Mouse (Mus musculus) CH12.LX (cell line): ENCODE data around the gene Fndc9. TPM values are rescaled to one million over a fixed set of nuclear protein-coding genes. Genes with fewer than 3 reads are reported as not detected.

Source experiments
- DNase-seq: peaks from one replicate; pipeline ENCODE4 v3.0.0-alpha.2; 2013; ENCODE audit errors: extremely low read depth
- H3K27ac ChIP-seq: 2 replicates; pipeline ENCODE4 v1.5.1; 2012; ENCODE audit warnings: low read depth, mild to moderate bottlenecking, control low read depth, moderate library complexity; ENCODE audit not compliant: insufficient read depth
- H3K27me3 ChIP-seq: replicated peaks from 2 replicates; pipeline ENCODE3; 2012; ENCODE audit warnings: inconsistent platforms
- H3K36me3 ChIP-seq, 2 experiments: replicated peaks in 1 of 2; 2 replicates each; pipeline versions ENCODE3 to v1.6.1; 2012; ENCODE audit warnings: inconsistent platforms in 1 of 2, low read length in 1 of 2, mild to moderate bottlenecking in 1 of 2, mixed read lengths in 1 of 2, moderate library complexity in 1 of 2; ENCODE audit not compliant: control insufficient read depth in 1 of 2, insufficient read depth in 1 of 2
- H3K4me1 ChIP-seq, 2 experiments: 2 replicates each; pipeline ENCODE4 v1.6.1; 2012; ENCODE audit warnings: inconsistent platforms in 1 of 2, moderate library complexity in 1 of 2; ENCODE audit not compliant: insufficient read depth in 2 of 2, control insufficient read depth in 1 of 2
- H3K4me2 ChIP-seq: 2 replicates; pipeline ENCODE4 v1.6.1; 2012; ENCODE audit warnings: low read depth, mild to moderate bottlenecking, control low read depth; ENCODE audit not compliant: poor library complexity, insufficient read depth, severe bottlenecking
- H3K4me3 ChIP-seq, 3 experiments: fragments of 150-350 bp in 1 of 3; sonication (generic) in 1 of 3; replicated peaks in 1 of 3; 2 replicates each; pipeline versions ENCODE3 to v1.5.1; 2011 to 2012; ENCODE audit warnings: low read depth in 2 of 3, low read length in 2 of 3, mild to moderate bottlenecking in 2 of 3, moderate library complexity in 2 of 3, control low read depth in 1 of 3, improper control_type of control experiment in 1 of 3, inconsistent platforms in 1 of 3, mixed read lengths in 1 of 3; ENCODE audit not compliant: poor library complexity in 1 of 3
- H3K79me2 ChIP-seq: replicated peaks from 2 replicates; pipeline ENCODE4 v1.6.1; 2012; ENCODE audit warnings: mild to moderate bottlenecking, moderate library complexity; ENCODE audit not compliant: control insufficient read depth, poor library complexity, insufficient read depth, severe bottlenecking; ENCODE audit errors: extremely low read depth
- H3K9ac ChIP-seq: 2 replicates; pipeline ENCODE4 v1.6.1; 2012; ENCODE audit warnings: low read depth, mild to moderate bottlenecking, control low read depth, moderate library complexity; ENCODE audit not compliant: insufficient read depth
- H3K9me3 ChIP-seq: replicated peaks from 2 replicates; pipeline ENCODE3; 2012; ENCODE audit warnings: low read length, inconsistent platforms, mixed read lengths
- BHLHE40 ChIP-seq: IDR thresholded peaks from 2 replicates; pipeline ENCODE4 v1.6.1; 2011; ENCODE audit warnings: mild to moderate bottlenecking, low read depth, low read length, improper control_type of control experiment
- CHD1 ChIP-seq: IDR thresholded peaks from 2 replicates; pipeline ENCODE4 v1.6.1; 2012; ENCODE audit warnings: low read depth, low read length, improper control_type of control experiment, inconsistent platforms
- CHD2 ChIP-seq: IDR thresholded peaks from 2 replicates; pipeline ENCODE4 v1.6.1; 2011; ENCODE audit warnings: low read length, improper control_type of control experiment
- CTCF ChIP-seq, 2 experiments: IDR thresholded peaks in 1 of 2; conservative IDR thresholded peaks in 1 of 2; 2 replicates each; pipeline ENCODE4 v1.5.1; 2011 to 2012; ENCODE audit warnings: low read depth in 2 of 2, low read length in 2 of 2, improper control_type of control experiment in 1 of 2, inconsistent platforms in 1 of 2, mild to moderate bottlenecking in 1 of 2, moderate library complexity in 1 of 2
- E2F4 ChIP-seq: IDR thresholded peaks from 2 replicates; pipeline ENCODE4 v1.6.1; 2011; ENCODE audit warnings: low read depth, low read length, improper control_type of control experiment; ENCODE audit not compliant: insufficient replicate concordance
- ELF1 ChIP-seq: IDR thresholded peaks from 2 replicates; pipeline ENCODE4 v1.6.1; 2014; ENCODE audit warnings: low read depth, mild to moderate bottlenecking, inconsistent platforms, low read length, improper control_type of control experiment
- EP300 ChIP-seq: IDR thresholded peaks from 2 replicates; pipeline ENCODE4 v1.6.1; 2011; ENCODE audit warnings: low read length, improper control_type of control experiment
- ETS1 ChIP-seq: conservative IDR thresholded peaks from 2 replicates; pipeline ENCODE4 v1.6.1; 2012; ENCODE audit warnings: low read depth, mild to moderate bottlenecking, inconsistent platforms, low read length, improper control_type of control experiment, moderate library complexity
- GABPA ChIP-seq: IDR thresholded peaks from 2 replicates; pipeline ENCODE4 v1.6.1; 2012; ENCODE audit warnings: low read depth, low read length, improper control_type of control experiment, inconsistent platforms; ENCODE audit not compliant: insufficient replicate concordance
- JUND ChIP-seq: conservative IDR thresholded peaks from 2 replicates; pipeline ENCODE4 v1.6.1; 2011; ENCODE audit warnings: low read depth, low read length, improper control_type of control experiment
- KAT2A ChIP-seq: IDR thresholded peaks from 2 replicates; pipeline ENCODE4 v1.6.1; 2012; ENCODE audit warnings: low read length, improper control_type of control experiment, inconsistent platforms; ENCODE audit not compliant: insufficient replicate concordance
- MAX ChIP-seq: IDR thresholded peaks from 2 replicates; pipeline ENCODE4 v1.6.1; 2011; ENCODE audit warnings: low read length, improper control_type of control experiment
- MAZ ChIP-seq: IDR thresholded peaks from 2 replicates; pipeline ENCODE4 v1.6.1; 2012; ENCODE audit warnings: low read depth, mild to moderate bottlenecking, inconsistent platforms, low read length, improper control_type of control experiment, moderate library complexity
- MEF2A ChIP-seq: IDR thresholded peaks from 2 replicates; pipeline ENCODE4 v1.6.1; 2014; ENCODE audit warnings: low read depth, mild to moderate bottlenecking, inconsistent platforms, low read length, improper control_type of control experiment, borderline replicate concordance
- MXI1 ChIP-seq: IDR thresholded peaks from 2 replicates; pipeline ENCODE4 v1.6.1; 2011; ENCODE audit warnings: mild to moderate bottlenecking, low read depth, low read length, improper control_type of control experiment
- MYC ChIP-seq: IDR thresholded peaks from 2 replicates; pipeline ENCODE4 v1.6.1; 2011; ENCODE audit warnings: low read depth, mild to moderate bottlenecking, improper control_type of control experiment, low read length
- NELFE ChIP-seq: IDR thresholded peaks from 2 replicates; pipeline ENCODE4 v1.6.1; 2011; ENCODE audit warnings: low read depth, low read length, improper control_type of control experiment
- NRF1 ChIP-seq: IDR thresholded peaks from 2 replicates; pipeline ENCODE4 v1.6.1; 2014; ENCODE audit warnings: low read depth, mild to moderate bottlenecking, inconsistent platforms, low read length, improper control_type of control experiment, moderate library complexity
- PAX5 ChIP-seq: IDR thresholded peaks from 2 replicates; pipeline ENCODE4 v1.6.1; 2012; ENCODE audit warnings: low read length, inconsistent platforms, mixed read lengths
- POLR2A ChIP-seq: IDR thresholded peaks from 2 replicates; pipeline ENCODE4 v1.6.1; 2011; ENCODE audit warnings: low read depth, mild to moderate bottlenecking, improper control_type of control experiment, low read length
- POLR2AphosphoS2 ChIP-seq: IDR thresholded peaks from 2 replicates; pipeline ENCODE4 v1.6.1; 2011; ENCODE audit warnings: low read depth, low read length, improper control_type of control experiment
- RAD21 ChIP-seq: IDR thresholded peaks from 2 replicates; pipeline ENCODE4 v1.6.1; 2011; ENCODE audit warnings: low read depth, mild to moderate bottlenecking, low read length, improper control_type of control experiment, moderate library complexity
- RCOR1 ChIP-seq: conservative IDR thresholded peaks from 2 replicates; pipeline ENCODE4 v1.6.1; 2012; ENCODE audit warnings: low read depth, mild to moderate bottlenecking, inconsistent platforms, low read length, improper control_type of control experiment
- SIN3A ChIP-seq: IDR thresholded peaks from 2 replicates; pipeline ENCODE4 v1.6.1; 2012; ENCODE audit warnings: low read length, improper control_type of control experiment, inconsistent platforms
- SMC3 ChIP-seq: IDR thresholded peaks from 2 replicates; pipeline ENCODE4 v1.6.1; 2011; ENCODE audit warnings: low read depth, low read length, improper control_type of control experiment
- TBP ChIP-seq: conservative IDR thresholded peaks from 2 replicates; pipeline ENCODE4 v1.6.1; 2011; ENCODE audit warnings: low read depth, low read length, improper control_type of control experiment
- TCF12 ChIP-seq: IDR thresholded peaks from 2 replicates; pipeline ENCODE4 v1.6.1; 2014; ENCODE audit warnings: low read depth, mild to moderate bottlenecking, inconsistent platforms, low read length, improper control_type of control experiment
- UBTF ChIP-seq: IDR thresholded peaks from 2 replicates; pipeline ENCODE4 v1.6.1; 2012; ENCODE audit warnings: low read depth, mild to moderate bottlenecking, inconsistent platforms, low read length, improper control_type of control experiment, moderate library complexity
- USF2 ChIP-seq: conservative IDR thresholded peaks from 2 replicates; pipeline ENCODE4 v1.6.1; 2011; ENCODE audit warnings: low read depth, low read length, improper control_type of control experiment
- ZC3H11A ChIP-seq: IDR thresholded peaks from 2 replicates; pipeline ENCODE4 v1.6.1; 2012; ENCODE audit warnings: low read depth, mild to moderate bottlenecking, inconsistent platforms, low read length, improper control_type of control experiment
- ZKSCAN1 ChIP-seq: IDR thresholded peaks from 2 replicates; pipeline ENCODE4 v1.6.1; 2012; ENCODE audit warnings: low read depth, inconsistent platforms, low read length, improper control_type of control experiment, borderline replicate concordance
- dilution Hi-C: fragments of 300-500 bp; cut with MboI; formaldehyde crosslinking; loops from 2 replicates; pipeline ENCODE4 v1.14.3; 2020; ENCODE audit warnings: low sequenced_read_pairs; ENCODE audit not compliant: extremely low pct_unique_long_range_greater_than_20kb, extremely low pct_ligation_motif_present
- in situ Hi-C: fragments of 300-500 bp; cut with MboI; formaldehyde crosslinking; loops from 3 replicates; pipeline ENCODE4 v1.14.3; 2019; ENCODE audit warnings: low sequenced_read_pairs, low pct_ligation_motif_present, low pct_unique_long_range_greater_than_20kb, mixed read lengths
- polyA plus RNA-seq: library from polyadenylated mRNA; unstranded; fragments of >175 nt; gene quantifications from 2 replicates; pipeline ENCODE4 v1.2.1, GENCODE M21; 2012; ENCODE audit warnings: low read depth; ENCODE audit not compliant: insufficient read length
- total RNA-seq, 2 experiments: library from RNA; depleted of rRNA; stranded (reverse); fragments of 300-350 nt in 1 of 2; fragments of >200 nt in 1 of 2; gene quantifications; 2 replicates each; pipeline ENCODE4 v1.2.3; 2012 to 2014

Gene Fndc9
- total and polyA plus RNA-seq, 3 experiments: 3.9 to 12.1 TPM; not detected in 1

DNA sequence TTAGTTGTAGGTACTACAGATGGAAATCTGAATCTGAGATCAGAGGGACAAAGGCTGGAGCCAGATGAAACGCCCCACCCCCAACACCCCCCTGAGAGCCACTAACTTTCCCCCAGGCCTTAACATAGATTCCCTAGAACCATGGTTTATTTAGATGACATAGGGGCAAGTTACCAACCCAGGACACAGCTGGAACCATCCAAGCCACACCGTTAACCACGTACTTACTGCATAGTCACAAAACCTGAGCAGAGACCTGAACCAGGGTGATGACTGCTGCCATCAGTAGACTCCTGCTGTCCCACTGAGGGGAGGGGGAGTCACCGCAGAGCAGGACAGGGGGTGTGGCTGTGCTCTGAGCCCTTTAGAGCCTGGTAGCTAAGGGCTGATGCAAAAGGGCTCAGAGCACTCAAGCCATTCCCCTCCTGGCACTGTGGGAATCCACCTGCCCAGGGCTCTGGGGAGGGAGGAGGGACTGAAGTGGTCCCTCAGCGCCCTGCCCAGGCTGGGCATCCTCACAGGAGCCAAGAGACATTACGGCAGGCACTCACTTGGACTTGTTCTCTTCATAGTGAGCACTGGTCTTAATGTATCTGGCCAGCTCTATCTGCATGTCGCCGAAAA is 36.8 kb downstream of the Fndc9 start:
- no peak for TF ChIP-seq ZKSCAN1
- TF ChIP-seq TCF12: peak; percentile 31; the same call in 1 of the 2 replicates
- TF ChIP-seq MAZ: peak; percentile 71; the same call in 1 of the 2 replicates
- peak; percentile 60; the same call in 1 of the 2 replicates for TF ChIP-seq SIN3A
- TF ChIP-seq PAX5: no peak
- no peak for TF ChIP-seq KAT2A
- no peak for TF ChIP-seq RCOR1
- no peak for TF ChIP-seq RAD21
- 0 out of 2 replicates have a peak, but pooled peaks have one; percentile 22 for TF ChIP-seq MAX
- 0 out of 2 replicates have a peak, but pooled peaks have one; percentile 18 for TF ChIP-seq MXI1
- peak; percentile 37; the same call in 1 of the 2 replicates for TF ChIP-seq MEF2A
- TF ChIP-seq CHD2: no peak
- peak; percentile 42; the same call in 1 of the 2 replicates for TF ChIP-seq EP300
- TF ChIP-seq UBTF: 0 out of 2 replicates have a peak, but pooled peaks have one; percentile 38
- no peak for TF ChIP-seq SMC3
- no peak for TF ChIP-seq E2F4
- TF ChIP-seq ETS1: peak; percentile 87
- TF ChIP-seq CHD1: no peak
- TF ChIP-seq BHLHE40: peak; percentile 26; the same call in 1 of the 2 replicates
- Histone ChIP-seq H3K9me3 (no peaks in the 10 kb centered on the region), H3K79me2 (no peaks in the 10 kb centered on the region; the same call in 1 of the 2 replicates), H3K36me3 (peaks cover 84 to 97% of the 10 kb centered on the region in 2 experiments), H3K4me3 (peak overlapping the region in 1 of 3 experiments; percentile 2), H3K27ac (peak overlapping the region; percentile 74), H3K4me2 (no peak overlapping the region), H3K4me1 (peaks cover 11 to 90% of the 10 kb centered on the region in 2 experiments), H3K27me3 (no peaks in the 10 kb centered on the region), H3K9ac (no peak overlapping the region)
- in situ Hi-C loops (no loop called here), dilution Hi-C loops (no loop called here)
- peak; percentile 86 for DNase-seq

DNA sequence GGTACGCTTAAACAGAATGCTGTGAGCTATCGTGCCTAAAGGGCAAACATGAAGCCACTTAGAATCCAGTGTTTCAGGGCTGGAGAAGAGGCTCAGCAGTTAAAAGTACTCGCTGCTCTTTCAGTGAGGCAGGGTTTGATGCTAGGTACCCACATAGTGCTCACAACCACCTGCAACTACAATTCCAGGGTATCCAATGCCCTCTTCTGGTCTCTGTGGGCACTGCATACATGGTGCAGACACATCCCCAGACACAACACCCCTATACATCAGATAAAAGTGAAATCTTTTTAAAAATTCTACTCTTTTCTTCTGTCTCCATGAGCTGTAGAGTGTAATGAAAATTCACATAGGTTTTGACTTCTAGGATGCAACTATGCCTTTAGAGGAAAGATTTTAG is 38.6 kb downstream of the Fndc9 start:
- no peaks in the 10 kb centered on the region; the same call in 1 of the 2 replicates for H3K79me2 ChIP-seq
- no peak overlapping the region for H3K4me2 ChIP-seq
- no peak overlapping the region for H3K9ac ChIP-seq
- H3K36me3 ChIP-seq: peaks cover 88 to 97% of the 10 kb centered on the region in 2 experiments
- in situ Hi-C loops (no loop called here), dilution Hi-C loops (no loop called here)
- no peaks in the 10 kb centered on the region for H3K9me3 ChIP-seq
- H3K4me3 ChIP-seq: no peak overlapping the region
- H3K4me1 ChIP-seq: peaks cover 11 to 96% of the 10 kb centered on the region in 2 experiments
- DNase-seq: no peak
- no peak overlapping the region; the same call in 1 of the 2 replicates for H3K27ac ChIP-seq
- H3K27me3 ChIP-seq: no peaks in the 10 kb centered on the region
- TF ChIP-seq SMC3 (peak; percentile 42), EP300 (no peak), PAX5 (no peak), NRF1 (no peak), MAX (no peak), TCF12 (no peak), JUND (no peak), ETS1 (no peak), USF2 (no peak), POLR2A (no peak), CTCF (conservative IDR thresholded peaks at IDR 0.05 in 1 of 2, IDR thresholded peaks at IDR 0.05 in 1 of 2; ENCODE audit: low read depth in 2 of 2, low read length in 2 of 2) (peak; percentile 44 to 58; a peak in 3 of 4 replicates), NELFE (no peak), KAT2A (no peak), GABPA (no peak), MAZ (no peak), RCOR1 (no peak), RAD21 (peak; percentile 31), MYC (0 out of 2 replicates have a peak, but pooled peaks have one; percentile 25), POLR2AphosphoS2 (no peak), ZC3H11A (no peak), MEF2A (no peak), TBP (no peak), CHD1 (no peak), ELF1 (no peak)
